Mouse (Mus musculus): ENCODE results near the gene Sntb2.
"Not testable (repeated sequence)": the region's sequence is repeated elsewhere in the genome, so short reads cannot be mapped to it uniquely, and the experiment has no call there.

The Sntb2 gene

GRCm38 (mm10) chr8:106935324-106935869 is at the start of gene Sntb2:
Gene Sntb2, plus strand, starts transcription at chr8:106935750.
- peak; percentile 87 to 90 for DNase-seq (ENCODE audit: low spot score in 2 of 2)

- DNase-seq (ENCODE audit: low spot score in 2 of 2), result peak; percentile 69 to 71
Measured at GRCm38 (mm10) chr8:106887336-106888189, 48.0 kb upstream of the Sntb2 start.

GRCm38 (mm10) chr8:106888803-106889202 is 46.7 kb upstream of the Sntb2 start:
- DNase-seq (ENCODE audit: low spot score in 2 of 2), result no peak

- peak; percentile 19 to 39 for DNase-seq (ENCODE audit: low spot score in 2 of 2)
Measured at GRCm38 (mm10) chr8:106892210-106892805, 43.2 kb upstream of the Sntb2 start.

GRCm38 (mm10) chr8:106892806-106893451 is 42.6 kb upstream of the Sntb2 start:
- no peak for DNase-seq (ENCODE audit: low spot score in 2 of 2)

GRCm38 (mm10) chr8:106893481-106894156 is 41.9 kb upstream of the Sntb2 start, which contains the start of gene Utp4:
Gene Utp4, plus strand, starts transcription at chr8:106893636.
- DNase-seq (ENCODE audit: low spot score in 2 of 2), result peak; percentile 86

GRCm38 (mm10) chr8:106899473-106899872 is 36.1 kb upstream of the Sntb2 start:
- DNase-seq (ENCODE audit: low spot score in 2 of 2), result no peak

GRCm38 (mm10) chr8:106905727-106906480 is 29.6 kb upstream of the Sntb2 start:
- peak; percentile 39 to 47 for DNase-seq (ENCODE audit: low spot score in 2 of 2)

GRCm38 (mm10) chr8:106906635-106907034 is 28.9 kb upstream of the Sntb2 start:
- DNase-seq (ENCODE audit: low spot score in 2 of 2), result no peak

GRCm38 (mm10) chr8:106907450-106907849 is 28.1 kb upstream of the Sntb2 start:
- no peak for DNase-seq (ENCODE audit: low spot score in 2 of 2)

GRCm38 (mm10) chr8:106908291-106908690 is 27.3 kb upstream of the Sntb2 start:
- no peak for DNase-seq (ENCODE audit: low spot score in 2 of 2)

GRCm38 (mm10) chr8:106913631-106914030 is 21.9 kb upstream of the Sntb2 start:
- no peak for DNase-seq (ENCODE audit: low spot score in 2 of 2)

- no peak for DNase-seq (ENCODE audit: low spot score in 2 of 2)
Measured at GRCm38 (mm10) chr8:106919721-106920394, 15.7 kb upstream of the Sntb2 start.

- no peak for DNase-seq (ENCODE audit: low spot score in 2 of 2)
Measured at GRCm38 (mm10) chr8:106920395-106920741, 15.2 kb upstream of the Sntb2 start.

- DNase-seq (ENCODE audit: low spot score in 2 of 2), result no peak
Measured at GRCm38 (mm10) chr8:106924057-106924456, 11.5 kb upstream of the Sntb2 start.

GRCm38 (mm10) chr8:106924904-106925349 is 10.6 kb upstream of the Sntb2 start:
- no peak for DNase-seq (ENCODE audit: low spot score in 2 of 2)

GRCm38 (mm10) chr8:106925446-106925845 is 10.1 kb upstream of the Sntb2 start:
- DNase-seq (ENCODE audit: low spot score in 2 of 2), result no peak

GRCm38 (mm10) chr8:106927247-106927646 is 8.3 kb upstream of the Sntb2 start:
- peak; percentile 11 to 29 for DNase-seq (ENCODE audit: low spot score in 2 of 2)

GRCm38 (mm10) chr8:106928182-106928581 is 7.4 kb upstream of the Sntb2 start:
- not testable (repeated sequence) for DNase-seq (ENCODE audit: low spot score in 2 of 2)
